Mouse (Mus musculus) stomach, embryonic 16.5 days (tissue): ENCODE measurements around the gene Endou. TPM values are rescaled to one million over a fixed set of nuclear protein-coding genes. Genes with fewer than 3 reads are reported as not detected.

ENCODE experiments used
- ATAC-seq: fragments of 200-750 bp; cut with Nextera tagmentation; 2 replicates; pipeline ENCODE4 v1.8.0; 2017; ENCODE audit warnings: moderate number of reproducible peaks, moderate TSS enrichment; ENCODE audit not compliant: insufficient read depth, low FRiP score
- H3K27ac ChIP-seq: fragments of 300-500 bp; sonication (generic); 2 replicates; pipeline ENCODE4 v1.5.1; 2014; ENCODE audit warnings: low read length
- H3K27me3 ChIP-seq: fragments of 300-500 bp; sonication (generic); 2 replicates; pipeline ENCODE4 v1.6.1; 2014; ENCODE audit warnings: low read length, control low read depth, mixed read lengths; ENCODE audit not compliant: control insufficient read depth, insufficient read depth
- H3K36me3 ChIP-seq: fragments of 300-500 bp; sonication (generic); 2 replicates; pipeline ENCODE4 v1.6.1; 2014; ENCODE audit warnings: low read length; ENCODE audit not compliant: control insufficient read depth, insufficient read depth
- H3K4me1 ChIP-seq: fragments of 300-500 bp; sonication (generic); 2 replicates; pipeline ENCODE4 v1.6.1; 2014; ENCODE audit warnings: low read length, control low read depth, mixed read lengths; ENCODE audit not compliant: control insufficient read depth, insufficient read depth
- H3K4me2 ChIP-seq: fragments of 300-500 bp; sonication (generic); 2 replicates; pipeline ENCODE4 v1.6.1; 2014; ENCODE audit warnings: low read depth, low read length, mixed read lengths
- H3K4me3 ChIP-seq: fragments of 300-500 bp; sonication (generic); replicated peaks from 2 replicates; pipeline ENCODE4 v1.5.1; 2014; ENCODE audit warnings: mild to moderate bottlenecking, low read length
- H3K9ac ChIP-seq: fragments of 300-500 bp; sonication (generic); 2 replicates; pipeline ENCODE4 v1.6.1; 2014; ENCODE audit warnings: low read length
- H3K9me3 ChIP-seq: fragments of 300-500 bp; sonication (generic); replicated peaks from 2 replicates; pipeline ENCODE4 v1.6.1; 2016; ENCODE audit warnings: low read length, control low read depth; ENCODE audit not compliant: control insufficient read depth
- WGBS: fragments of 180-500 bp; shearing (Covaris S2); extraction: QIAGEN DNeasy Blood & Tissue Kit; methylation state at CpG from one replicate; pipeline ENCODE4 v1.1.7; 2014; 5-methylcytosine and 5-hydroxymethylcytosine counted together
- polyA plus RNA-seq: library from polyadenylated mRNA; unstranded; fragments of >200 nt; fragmentation: Nextera tagmentation; extraction: Ambion mirVana; gene quantifications from 2 replicates; pipeline ENCODE4 v1.2.1, GENCODE M21; 2015

Gene Endou
- polyA plus RNA-seq, 1 experiment from 2014 or later, result 6.4 TPM

GRCm38 (mm10) chr15:97719494-97719893 lies 11.6 kb downstream of the Endou start:
- Histone ChIP-seq H3K27me3 (no peaks in the 10 kb centered on the region; the same call in 1 of the 2 replicates), H3K4me2 (no peak overlapping the region), H3K4me1 (no peaks in the 10 kb centered on the region), H3K4me3 (no peak overlapping the region), H3K9me3 (no peaks in the 10 kb centered on the region), H3K27ac (no peak overlapping the region; the same call in 1 of the 2 replicates), H3K9ac (no peak overlapping the region), H3K36me3 (no peaks in the 10 kb centered on the region)
- no peak for ATAC-seq
- 88% methylated on average over 12 of the region's 12 CpGs for WGBS

GRCm38 (mm10) chr15:97718535-97719155 lies 12.5 kb downstream of the Endou start:
- 87% methylated on average over 8 of the region's 8 CpGs for WGBS
- Histone ChIP-seq H3K27me3 (no peaks in the 10 kb centered on the region; the same call in 1 of the 2 replicates), H3K4me2 (no peak overlapping the region), H3K9me3 (no peaks in the 10 kb centered on the region), H3K9ac (no peak overlapping the region), H3K36me3 (no peaks in the 10 kb centered on the region), H3K27ac (no peak overlapping the region), H3K4me3 (no peak overlapping the region), H3K4me1 (no peaks in the 10 kb centered on the region)
- ATAC-seq, result no peak

- Histone ChIP-seq H3K27ac (no peak overlapping the region), H3K9me3 (no peaks in the 10 kb centered on the region), H3K36me3 (no peaks in the 10 kb centered on the region), H3K27me3 (no peaks in the 10 kb centered on the region; the same call in 1 of the 2 replicates), H3K9ac (peak overlapping the region; percentile 34; the same call in 1 of the 2 replicates), H3K4me2 (no peak overlapping the region), H3K4me3 (no peak overlapping the region), H3K4me1 (no peaks in the 10 kb centered on the region)
- WGBS, result 25% methylated on average over 12 of the region's 12 CpGs
- ATAC-seq, result no peak
Measured at GRCm38 (mm10) chr15:97717861-97718534, 13.1 kb downstream of the Endou start.

GRCm38 (mm10) chr15:97716782-97717181 lies 14.4 kb downstream of the Endou start:
- no peak overlapping the region for H3K4me3 ChIP-seq
- no peak overlapping the region for H3K27ac ChIP-seq
- H3K36me3 ChIP-seq, result no peaks in the 10 kb centered on the region
- no peaks in the 10 kb centered on the region for H3K4me1 ChIP-seq
- no peak for ATAC-seq
- H3K9me3 ChIP-seq, result no peaks in the 10 kb centered on the region
- no peaks in the 10 kb centered on the region; the same call in 1 of the 2 replicates for H3K27me3 ChIP-seq
- 84% methylated on average over 11 of the region's 11 CpGs for WGBS
- no peak overlapping the region for H3K9ac ChIP-seq
- H3K4me2 ChIP-seq, result no peak overlapping the region

GRCm38 (mm10) chr15:97715734-97716133 lies 15.4 kb downstream of the Endou start:
- H3K4me3 ChIP-seq, result no peak overlapping the region
- no peaks in the 10 kb centered on the region for H3K9me3 ChIP-seq
- no peak overlapping the region for H3K9ac ChIP-seq
- ATAC-seq, result no peak
- no peaks in the 10 kb centered on the region for H3K4me1 ChIP-seq
- 93% methylated on average over 1 of the region's 1 CpGs for WGBS
- H3K27me3 ChIP-seq, result no peaks in the 10 kb centered on the region; the same call in 1 of the 2 replicates
- no peaks in the 10 kb centered on the region for H3K36me3 ChIP-seq
- H3K27ac ChIP-seq, result no peak overlapping the region
- no peak overlapping the region for H3K4me2 ChIP-seq

- H3K27ac ChIP-seq, result no peak overlapping the region
- no peak for ATAC-seq
- no peak overlapping the region for H3K9ac ChIP-seq
- H3K4me1 ChIP-seq, result no peaks in the 10 kb centered on the region
- H3K4me2 ChIP-seq, result no peak overlapping the region
- 87% methylated on average over 8 of the region's 8 CpGs for WGBS
- H3K36me3 ChIP-seq, result no peaks in the 10 kb centered on the region
- H3K27me3 ChIP-seq, result no peaks in the 10 kb centered on the region; the same call in 1 of the 2 replicates
- no peaks in the 10 kb centered on the region for H3K9me3 ChIP-seq
- no peak overlapping the region for H3K4me3 ChIP-seq
Measured at GRCm38 (mm10) chr15:97715083-97715482, 16.1 kb downstream of the Endou start.

- Histone ChIP-seq H3K4me1 (no peaks in the 10 kb centered on the region), H3K27me3 (no peaks in the 10 kb centered on the region), H3K4me3 (no peak overlapping the region), H3K4me2 (no peak overlapping the region), H3K27ac (no peak overlapping the region), H3K9me3 (no peaks in the 10 kb centered on the region), H3K36me3 (no peaks in the 10 kb centered on the region), H3K9ac (no peak overlapping the region)
- 65% methylated on average over 6 of the region's 6 CpGs for WGBS
- no peak for ATAC-seq
Measured at GRCm38 (mm10) chr15:97712546-97712945, 18.6 kb downstream of the Endou start.

GRCm38 (mm10) chr15:97710906-97711305 lies 20.2 kb downstream of the Endou start:
- ATAC-seq, result no peak
- WGBS, result 45% methylated on average over 6 of the region's 6 CpGs
- H3K27me3 ChIP-seq, result no peaks in the 10 kb centered on the region

More at GRCm38 (mm10) chr15:97710906-97711305, 20.2 kb downstream of the Endou start:
- H3K9me3 ChIP-seq, result no peaks in the 10 kb centered on the region
- no peak overlapping the region for H3K4me3 ChIP-seq
- H3K9ac ChIP-seq, result no peak overlapping the region
- H3K4me1 ChIP-seq, result no peaks in the 10 kb centered on the region
- no peak overlapping the region for H3K4me2 ChIP-seq
- no peaks in the 10 kb centered on the region for H3K36me3 ChIP-seq
- H3K27ac ChIP-seq, result no peak overlapping the region
